Comparison of ENCODE assay signal across 7 mouse cellular contexts in genomic region chr2:167942926-167943633, GRCm38 (mm10). TPM values are rescaled to one million over a fixed set of nuclear protein-coding genes. Genes with fewer than 3 reads are reported as not detected.
A peak's percentile ranks its signal among the peaks of the same experiment; 100 is the strongest.
DNase-seq lines count a peak whose midpoint lies in the region; ATAC-seq and TF ChIP-seq lines count a peak whose summit lies in the region.

No protein-coding gene starts in this region.

- peaks cover 73% of the 10 kb centered on the region for H3K4me1 ChIP-seq in forebrain, embryonic 12.5 days
- H3K4me1 ChIP-seq in lung, embryonic 14.5 days (ENCODE audit: insufficient read depth) = peaks cover 23% of the 10 kb centered on the region
- H3K4me1 ChIP-seq in olfactory bulb, adult 2 months (ENCODE audit: control insufficient read depth, insufficient read depth, low read length) = peaks cover 74% of the 10 kb centered on the region

- H3K36me3 ChIP-seq in forebrain, embryonic 12.5 days (replicated peaks) = no peaks in the 10 kb centered on the region
- no peaks in the 10 kb centered on the region for H3K36me3 ChIP-seq in lung, embryonic 14.5 days (ENCODE audit: insufficient read depth)

- H3K4me2 ChIP-seq in forebrain, embryonic 12.5 days = no peak overlapping the region
- peak overlapping the region; percentile 5 for H3K4me2 ChIP-seq in lung, embryonic 14.5 days

- 80% methylated on average over 12 of the region's 12 CpGs for WGBS in forebrain, embryonic 12.5 days
- 47% methylated on average over 12 of the region's 12 CpGs for WGBS in lung, embryonic 14.5 days
- 14% methylated on average over 12 of the region's 12 CpGs for WGBS in olfactory bulb, adult 2 months

- ATAC-seq in forebrain, embryonic 12.5 days (ENCODE audit: low FRiP score) = no peak; the same call in 1 of the 2 replicates
- ATAC-seq in hematopoietic stem cell, adult 5-6 weeks (replicated peaks in 1 of 2; ENCODE audit: insufficient read depth in 1 of 2, low FRiP score in 2 of 2, low TSS enrichment in 1 of 2, low read depth in 1 of 2, poor library complexity in 2 of 2, severe bottlenecking in 2 of 2) = peak; percentile 65 to 75
- ATAC-seq in lung, embryonic 14.5 days (ENCODE audit: insufficient read depth) = peak; percentile 62; the same call in 1 of the 2 replicates

- no peak overlapping the region for H3K4me3 ChIP-seq in forebrain, embryonic 12.5 days (replicated peaks)
- no peak overlapping the region for H3K4me3 ChIP-seq in lung, embryonic 14.5 days (ENCODE audit: low read depth, low read length)
- H3K4me3 ChIP-seq in olfactory bulb, adult 2 months (ENCODE audit: insufficient read depth, low read depth, low read length) = 0 out of 2 replicates have a peak overlapping the region, but pooled peaks have one; percentile 4

- TF ChIP-seq POLR2A in olfactory bulb, adult 2 months (IDR thresholded peaks at IDR 0.05; ENCODE audit: insufficient read depth, low read depth, low read length) = no peak

- no peaks in the 10 kb centered on the region for H3K27me3 ChIP-seq in forebrain, embryonic 12.5 days
- no peaks in the 10 kb centered on the region for H3K27me3 ChIP-seq in lung, embryonic 14.5 days (ENCODE audit: insufficient read depth, low read length)

- peak; percentile 42 to 57 for DNase-seq in right cerebral cortex, adult 2 months (ENCODE audit: low spot score in 2 of 2)
- DNase-seq in right cerebral cortex, postnatal 25 days = no peak
- peak; percentile 52 for DNase-seq in lung, embryonic 14.5 days
- DNase-seq in ovary, postnatal 36 days (ENCODE audit: low spot score) = no peak

- H3K9me3 ChIP-seq in forebrain, embryonic 12.5 days = no peaks in the 10 kb centered on the region
- H3K9me3 ChIP-seq in lung, embryonic 14.5 days (ENCODE audit: low read depth, low read length) = no peaks in the 10 kb centered on the region

- peak overlapping the region; percentile 76 for H3K27ac ChIP-seq in forebrain, embryonic 12.5 days
- peak overlapping the region; percentile 76 for H3K27ac ChIP-seq in lung, embryonic 14.5 days (ENCODE audit: low read depth)
- peak overlapping the region; percentile 96 for H3K27ac ChIP-seq in olfactory bulb, adult 2 months (ENCODE audit: insufficient read depth, low read depth, low read length)

- no peak overlapping the region for H3K9ac ChIP-seq in forebrain, embryonic 12.5 days
- no peak overlapping the region for H3K9ac ChIP-seq in lung, embryonic 14.5 days

- TF ChIP-seq CTCF in lung, embryonic 14.5 days (IDR thresholded peaks at IDR 0.05; ENCODE audit: low read depth) = no peak
- TF ChIP-seq CTCF in olfactory bulb, adult 2 months (IDR thresholded peaks at IDR 0.05; ENCODE audit: insufficient read depth, low read depth, low read length) = no peak

RNA-seq across cellular contexts. Expression of gene Ptpn1, which starts 11.2 kb away (rescaled TPM):
- 94.1 and 104 TPM in 2 replicates for polyA plus RNA-seq in forebrain, embryonic 12.5 days (2016; fragmentation: Nextera tagmentation; extraction: Ambion mirVana)
- total RNA-seq in hematopoietic stem cell, adult 5-6 weeks (2017) = 37.1 and 61.6 TPM in 2 replicates
- polyA plus RNA-seq in lung, embryonic 14.5 days (2014; fragmentation: Nextera tagmentation; extraction: Ambion mirVana) = 59.3 and 61.3 TPM in 2 replicates
- not detected in 2 replicates for polyA plus RNA-seq in olfactory bulb, adult 2 months (2012; ENCODE audit: insufficient read depth, insufficient read length, low replicate concordance, missing spikeins)

Comparison
In these comparisons a context has a peak if more than half of its experiments do, and no peak if none do; other contexts are left out.
1. DNase-seq: peak in right cerebral cortex, adult 2 months (2 of 2) and lung, embryonic 14.5 days (single experiment); none in right cerebral cortex, postnatal 25 days (single experiment) and ovary, postnatal 36 days (single experiment).
2. Peak in every context shown above with its lines, with median percentiles within 50 percentile points of each other: H3K27ac ChIP-seq.